Mouse (Mus musculus) neutrophil, adult 83 days (primary cell): Measurements from ENCODE around the gene Prpf40a. TPM values are rescaled to one million over a fixed set of nuclear protein-coding genes. Genes with fewer than 3 reads are reported as not detected.

Experiments used
- total RNA-seq, 2 experiments: library from RNA; stranded (reverse); gene quantifications; one replicate each; pipeline ENCODE4 v1.2.4; 2023

The Prpf40a gene
- 10 to 100 TPM; 72.0 to 88.0 TPM for total RNA-seq

DNA sequence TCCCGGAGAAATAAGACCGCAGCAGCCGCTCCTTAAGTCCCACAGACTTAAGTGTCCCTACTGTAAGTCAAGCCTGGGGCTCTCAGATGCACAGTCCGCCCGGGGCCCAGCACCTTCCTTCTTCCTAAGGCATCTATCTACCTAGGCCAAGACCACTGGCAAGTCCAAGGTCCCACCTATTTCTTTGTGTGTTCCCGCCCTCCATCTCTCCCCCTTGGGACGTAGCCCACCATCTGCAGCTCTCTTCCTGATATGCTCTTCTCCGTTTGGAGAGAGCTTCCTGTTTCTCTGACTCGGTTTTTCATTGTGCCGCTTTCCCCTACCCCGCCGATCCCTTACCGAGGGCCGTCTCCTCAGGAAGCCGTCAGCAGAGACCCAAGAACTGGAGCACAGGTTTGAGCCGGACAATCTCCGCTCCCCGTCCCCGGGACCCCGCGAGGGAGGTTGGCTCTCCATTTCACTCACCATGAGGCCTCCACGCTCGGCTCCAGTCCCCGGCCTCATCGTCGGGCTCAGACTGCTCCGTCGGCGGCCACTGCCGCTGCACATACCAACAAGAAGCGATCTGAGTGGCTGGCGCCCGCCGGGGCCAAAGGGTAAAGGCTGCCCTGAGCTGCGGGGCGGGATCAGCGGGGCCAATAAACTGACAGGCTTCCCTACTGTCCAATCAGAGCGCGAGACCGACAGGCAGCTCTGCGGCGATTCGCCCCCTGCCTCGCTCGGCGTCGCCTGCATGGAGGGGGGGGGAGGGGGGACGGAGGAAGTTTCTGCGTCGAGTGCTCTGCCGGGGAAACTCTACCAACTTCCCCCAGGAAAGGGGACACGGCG, at the start of gene Prpf40a:
Gene Prpf40a (minus strand): TSS at position 601 of the 828 bp plus-strand sequence.

DNA sequence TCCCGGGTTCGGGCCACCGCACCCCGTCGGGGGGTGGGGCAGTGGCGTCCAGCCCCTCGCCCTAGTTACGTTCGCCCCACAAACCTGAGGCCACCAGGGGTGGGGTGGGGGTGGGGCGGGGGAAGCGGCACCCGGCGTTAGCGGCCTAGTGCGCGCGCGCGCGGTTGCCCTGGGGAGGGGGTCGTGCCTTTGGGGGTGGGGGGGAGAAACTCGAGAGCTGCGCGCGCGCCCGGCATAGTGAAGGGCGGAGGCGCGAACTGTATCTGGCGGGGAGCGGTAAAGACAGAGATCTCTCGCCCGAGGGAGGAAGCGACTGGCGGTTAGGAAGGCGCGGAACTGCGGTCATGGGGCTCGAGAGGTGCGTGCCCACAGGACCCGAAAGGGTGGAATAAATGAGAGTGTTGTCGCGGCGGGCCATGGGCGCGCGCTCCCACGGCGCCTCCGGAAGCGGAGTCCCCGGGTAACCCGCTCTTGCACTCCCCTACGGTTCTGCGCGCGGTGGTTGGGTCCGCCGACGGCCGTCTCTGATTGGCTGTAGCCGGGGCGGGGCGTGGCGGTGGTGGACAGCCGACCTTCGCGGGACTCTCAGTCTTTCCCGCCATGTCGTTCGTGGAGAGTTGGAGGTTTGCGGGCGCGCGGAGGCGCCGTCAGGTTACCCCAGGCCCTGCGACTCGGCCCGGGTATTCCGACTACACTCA, 588 bp upstream of the Prpf40a start, which contains the start of gene Arl6ip6:
Gene Arl6ip6 (plus strand): TSS at position 204 of the 698 bp plus-strand sequence.

Other genes starting within 250 kb of the Prpf40a start
- 10 to 100 TPM; 33.3 to 37.0 TPM for gene Arl6ip6, start 442 bp upstream of the Prpf40a start, total RNA-seq